ENCODE assay signal across 8 mouse cellular contexts in genomic region chr2:163918317-163919258, GRCm38 (mm10). TPM values are rescaled to one million over a fixed set of nuclear protein-coding genes. Genes with fewer than 3 reads are reported as not detected.
DNase-seq lines count a peak whose midpoint lies in the region; ATAC-seq lines count a peak whose summit lies in the region.

Gene Rims4 (minus strand): TSS chr2:163918683.

- DNase-seq in kidney, adult 11 months: no peak
- DNase-seq in cerebellum, adult 11 months: peak; percentile 82
- peak; percentile 79 for DNase-seq in hindbrain, embryonic 14.5 days (ENCODE audit: low spot score)
- peak; percentile 55 for DNase-seq in left cerebral cortex, postnatal 4 days

- intact Hi-C loops in left cerebral cortex, postnatal 4 days (cut with DNase I): no loop called here

- peak within 1 kb of the TSS; percentile 98 for H3K4me2 ChIP-seq in kidney, embryonic 14.5 days (replicated peaks; ENCODE audit: low read depth, low read length)
- H3K4me2 ChIP-seq in forebrain, embryonic 15.5 days (replicated peaks): peak within 1 kb of the TSS; percentile 80
- H3K4me2 ChIP-seq in hindbrain, embryonic 14.5 days (replicated peaks): peak within 1 kb of the TSS; percentile 93
- H3K4me2 ChIP-seq in neural tube, embryonic 14.5 days (ENCODE audit: low read depth, low read length): peak within 1 kb of the TSS; percentile 51

- 1% methylated on average over 62 of the region's 115 CpGs for WGBS in kidney, embryonic 14.5 days
- under 1% methylated on average over 75 of the region's 115 CpGs for WGBS in forebrain, embryonic 15.5 days
- WGBS in hindbrain, embryonic 14.5 days: 2% methylated on average over 57 of the region's 115 CpGs
- under 1% methylated on average over 46 of the region's 115 CpGs for WGBS in neural tube, embryonic 14.5 days

- H3K27ac ChIP-seq in kidney, embryonic 14.5 days (ENCODE audit: low read depth, low read length): no peak within 1 kb of the TSS
- peak within 1 kb of the TSS; percentile 47; the same call in 1 of the 2 replicates for H3K27ac ChIP-seq in forebrain, embryonic 15.5 days (replicated peaks)
- no peak within 1 kb of the TSS for H3K27ac ChIP-seq in hindbrain, embryonic 14.5 days
- peak within 1 kb of the TSS; percentile 22; the same call in 1 of the 2 replicates for H3K27ac ChIP-seq in neural tube, embryonic 14.5 days (ENCODE audit: low read depth, low read length)

- no peaks in the 10 kb centered on the region for H3K9me3 ChIP-seq in kidney, embryonic 14.5 days (ENCODE audit: control insufficient read depth, low read length)
- H3K9me3 ChIP-seq in forebrain, embryonic 15.5 days: no peaks in the 10 kb centered on the region
- H3K9me3 ChIP-seq in hindbrain, embryonic 14.5 days (ENCODE audit: control insufficient read depth, low read length): no peaks in the 10 kb centered on the region
- H3K9me3 ChIP-seq in neural tube, embryonic 14.5 days (ENCODE audit: control insufficient read depth, low read length): no peaks in the 10 kb centered on the region

- peaks cover 59% of the 10 kb centered on the region for H3K27me3 ChIP-seq in kidney, embryonic 14.5 days (ENCODE audit: control insufficient read depth, insufficient read depth, low read length)
- H3K27me3 ChIP-seq in forebrain, embryonic 15.5 days: peaks cover 21% of the 10 kb centered on the region
- peaks cover 38% of the 10 kb centered on the region for H3K27me3 ChIP-seq in hindbrain, embryonic 14.5 days (ENCODE audit: control insufficient read depth, insufficient read depth, low read length)
- H3K27me3 ChIP-seq in neural tube, embryonic 14.5 days (ENCODE audit: control insufficient read depth, insufficient read depth, low read length): peaks cover 13% of the 10 kb centered on the region

- peak within 1 kb of the TSS; percentile 58 for H3K9ac ChIP-seq in kidney, embryonic 14.5 days (ENCODE audit: low read depth, low read length)
- peak within 1 kb of the TSS; percentile 80 for H3K9ac ChIP-seq in forebrain, embryonic 15.5 days (replicated peaks)
- H3K9ac ChIP-seq in hindbrain, embryonic 14.5 days: peak within 1 kb of the TSS; percentile 86
- H3K9ac ChIP-seq in neural tube, embryonic 14.5 days (replicated peaks; ENCODE audit: low read depth, low read length): peak within 1 kb of the TSS; percentile 81

- peak; percentile 84 for ATAC-seq in kidney, embryonic 14.5 days (ENCODE audit: low FRiP score, low TSS enrichment)
- peak; percentile 89 for ATAC-seq in forebrain, embryonic 15.5 days (replicated peaks)
- peak; percentile 80 for ATAC-seq in hindbrain, embryonic 14.5 days (ENCODE audit: low FRiP score)
- peak; percentile 89 for ATAC-seq in neural tube, embryonic 14.5 days (ENCODE audit: low read depth)
- no peak for ATAC-seq in monocyte, adult 5-6 weeks (replicated peaks; ENCODE audit: insufficient number of reproducible peaks, low FRiP score, low TSS enrichment, poor library complexity, severe bottlenecking)

- H3K4me3 ChIP-seq in kidney, embryonic 14.5 days (ENCODE audit: low read length): peak within 1 kb of the TSS; percentile 50
- H3K4me3 ChIP-seq in forebrain, embryonic 15.5 days: peak within 1 kb of the TSS; percentile 76
- peak within 1 kb of the TSS; percentile 77 for H3K4me3 ChIP-seq in hindbrain, embryonic 14.5 days (replicated peaks; ENCODE audit: low read length)
- H3K4me3 ChIP-seq in neural tube, embryonic 14.5 days (ENCODE audit: low read depth, low read length): peak within 1 kb of the TSS; percentile 74

- 0 out of 2 replicates have a peak, but pooled peaks cover 4% of the 10 kb centered on the region for H3K4me1 ChIP-seq in kidney, embryonic 14.5 days (ENCODE audit: control insufficient read depth, insufficient read depth, low read length)
- peaks cover 29% of the 10 kb centered on the region for H3K4me1 ChIP-seq in forebrain, embryonic 15.5 days
- peaks cover 21% of the 10 kb centered on the region for H3K4me1 ChIP-seq in hindbrain, embryonic 14.5 days (replicated peaks; ENCODE audit: control insufficient read depth, insufficient read depth, low read length)
- peaks cover 12% of the 10 kb centered on the region for H3K4me1 ChIP-seq in neural tube, embryonic 14.5 days (ENCODE audit: control insufficient read depth, insufficient read depth, low read length)

- H3K36me3 ChIP-seq in kidney, embryonic 14.5 days (ENCODE audit: control insufficient read depth, insufficient read depth, low read length): no peaks in the 10 kb centered on the region
- H3K36me3 ChIP-seq in forebrain, embryonic 15.5 days: no peaks in the 10 kb centered on the region
- H3K36me3 ChIP-seq in hindbrain, embryonic 14.5 days (replicated peaks; ENCODE audit: control insufficient read depth, insufficient read depth): no peaks in the 10 kb centered on the region
- no peaks in the 10 kb centered on the region for H3K36me3 ChIP-seq in neural tube, embryonic 14.5 days (ENCODE audit: control insufficient read depth, insufficient read depth, low read length)

RNA-seq across cellular contexts. Expression of gene Rims4, which starts in this region (rescaled TPM):
- 0.51 and 0.70 TPM in 2 replicates for polyA plus RNA-seq in kidney, embryonic 14.5 days (2014; fragmentation: Nextera tagmentation; extraction: Ambion mirVana)
- polyA plus RNA-seq in forebrain, embryonic 15.5 days (2015; fragmentation: Nextera tagmentation; extraction: Ambion mirVana): 7.3 and 7.7 TPM in 2 replicates
- 7.1 and 8.9 TPM in 2 replicates for polyA plus RNA-seq in hindbrain, embryonic 14.5 days (2014; fragmentation: Nextera tagmentation; extraction: Ambion mirVana)
- 10 to 100 TPM; 69.5 to 72.9 TPM for total RNA-seq in left cerebral cortex, postnatal 4 days (2021)
- 6.1 and 8.3 TPM in 2 replicates for polyA plus RNA-seq in neural tube, embryonic 14.5 days (2014; fragmentation: Nextera tagmentation; extraction: Ambion mirVana)
- not detected in 3 replicates for total RNA-seq in monocyte, adult 5-6 weeks (2017)

Comparison
In these comparisons a context has a peak if more than half of its experiments do, and no peak if none do; other contexts are left out.
1. RNA of gene Rims4 (total RNA-seq): 69.5 to 72.9 TPM in left cerebral cortex, postnatal 4 days; not detected in monocyte, adult 5-6 weeks; every median in the first group is over 10 times any median in the second.
2. Peak in ATAC-seq, H3K4me3 ChIP-seq, H3K9ac ChIP-seq and H3K4me2 ChIP-seq in kidney, embryonic 14.5 days; RNA of the gene not detected or under 1 TPM.
3. H3K27ac ChIP-seq: peak in forebrain, embryonic 15.5 days (single experiment) and neural tube, embryonic 14.5 days (single experiment); none in kidney, embryonic 14.5 days (single experiment) and hindbrain, embryonic 14.5 days (single experiment).
4. Peak in every context shown above with its lines, with median percentiles within 50 percentile points of each other: H3K4me2 ChIP-seq, H3K4me3 ChIP-seq and H3K9ac ChIP-seq.